Mouse (Mus musculus) embryonic facial prominence, embryonic 10.5 days (tissue): ENCODE data around the gene Tmem235. TPM values are rescaled to one million over a fixed set of nuclear protein-coding genes. Genes with fewer than 3 reads are reported as not detected.
A peak's percentile ranks its signal among the peaks of the same experiment; 100 is the strongest.

ENCODE experiments used
- DNase-seq: peaks from one replicate; pipeline ENCODE4 v3.0.0-alpha.2; 2017; ENCODE audit warnings: low spot score
- H3K27ac ChIP-seq: fragments of 300-500 bp; sonication (generic); replicated peaks from 2 replicates; pipeline ENCODE4 v1.5.1; 2016; ENCODE audit warnings: mild to moderate bottlenecking
- H3K27me3 ChIP-seq: fragments of 300-500 bp; sonication (generic); replicated peaks from 2 replicates; pipeline ENCODE4 v1.6.1; 2016; ENCODE audit warnings: low read depth, mild to moderate bottlenecking; ENCODE audit not compliant: poor library complexity, severe bottlenecking
- H3K36me3 ChIP-seq: fragments of 300-500 bp; sonication (generic); replicated peaks from 2 replicates; pipeline ENCODE4 v1.6.1; 2016; ENCODE audit warnings: mild to moderate bottlenecking, moderate library complexity
- H3K4me1 ChIP-seq: fragments of 300-500 bp; sonication (generic); 2 replicates; pipeline ENCODE4 v1.6.1; 2016
- H3K4me3 ChIP-seq: fragments of 300-500 bp; sonication (generic); 2 replicates; pipeline ENCODE4 v1.5.1; 2016; ENCODE audit warnings: mild to moderate bottlenecking, moderate library complexity
- H3K9me3 ChIP-seq: fragments of 300-500 bp; sonication (generic); 2 replicates; pipeline ENCODE4 v1.6.1; 2016; ENCODE audit warnings: mild to moderate bottlenecking
- WGBS: fragments of 180-500 bp; shearing (Covaris S2); methylation state at CpG from one replicate; pipeline ENCODE4 v1.1.7; 2016; 5-methylcytosine and 5-hydroxymethylcytosine counted together
- polyA plus RNA-seq: library from polyadenylated mRNA; unstranded; fragments of >200 nt; fragmentation: Nextera tagmentation; extraction: Ambion mirVana; gene quantifications from 2 replicates; pipeline ENCODE4 v1.2.1, GENCODE M21; 2016

Tmem235 gene
- polyA plus RNA-seq, 1 experiment from 2014 or later = not detected

- no peak overlapping the region for H3K4me3 ChIP-seq
- peaks cover 21% of the 10 kb centered on the region for H3K4me1 ChIP-seq
- no peak overlapping the region for H3K27ac ChIP-seq
- peaks cover 29% of the 10 kb centered on the region for H3K27me3 ChIP-seq
- DNase-seq = no peak
- WGBS = 98% methylated on average over 1 of the region's 1 CpGs
- no peaks in the 10 kb centered on the region for H3K9me3 ChIP-seq
- H3K36me3 ChIP-seq = peaks cover 77% of the 10 kb centered on the region
Measured at GRCm38 (mm10) chr11:117855975-117856374, 4.6 kb upstream of the Tmem235 start.

GRCm38 (mm10) chr11:117857462-117857861 is 3.1 kb upstream of the Tmem235 start:
- no peaks in the 10 kb centered on the region for H3K9me3 ChIP-seq
- no peak overlapping the region for H3K4me3 ChIP-seq
- H3K27me3 ChIP-seq = peaks cover 44% of the 10 kb centered on the region
- H3K36me3 ChIP-seq = peaks cover 62% of the 10 kb centered on the region
- H3K27ac ChIP-seq = no peak overlapping the region
- DNase-seq = no peak
- peaks cover 20% of the 10 kb centered on the region for H3K4me1 ChIP-seq
- WGBS = 91% methylated on average over 10 of the region's 10 CpGs

GRCm38 (mm10) chr11:117858392-117858791 is 2.2 kb upstream of the Tmem235 start:
- H3K4me3 ChIP-seq = no peak overlapping the region
- H3K27me3 ChIP-seq = peaks cover 53% of the 10 kb centered on the region
- no peaks in the 10 kb centered on the region for H3K9me3 ChIP-seq
- 62% methylated on average over 3 of the region's 3 CpGs for WGBS
- DNase-seq = no peak
- no peak overlapping the region for H3K27ac ChIP-seq
- H3K36me3 ChIP-seq = peaks cover 53% of the 10 kb centered on the region
- peaks cover 28% of the 10 kb centered on the region for H3K4me1 ChIP-seq

GRCm38 (mm10) chr11:117863174-117863856 is 2.8 kb downstream of the Tmem235 start:
- Histone ChIP-seq H3K27me3 (peaks cover 75% of the 10 kb centered on the region), H3K4me1 (peaks cover 62% of the 10 kb centered on the region), H3K9me3 (no peaks in the 10 kb centered on the region), H3K4me3 (no peak overlapping the region), H3K36me3 (peaks cover 5% of the 10 kb centered on the region), H3K27ac (no peak overlapping the region)
- no peak for DNase-seq
- WGBS = 22% methylated on average over 11 of the region's 11 CpGs

- 0 out of 2 replicates have a peak overlapping the region, but pooled peaks have one; percentile 57 for H3K27ac ChIP-seq
- H3K4me3 ChIP-seq = no peak overlapping the region
- H3K4me1 ChIP-seq = peaks cover 53% of the 10 kb centered on the region
- H3K27me3 ChIP-seq = peaks cover 60% of the 10 kb centered on the region
- DNase-seq = no peak
- no peaks in the 10 kb centered on the region for H3K9me3 ChIP-seq
- WGBS = 59% methylated on average over 2 of the region's 2 CpGs
- no peaks in the 10 kb centered on the region for H3K36me3 ChIP-seq
Measured at GRCm38 (mm10) chr11:117864805-117865204, 4.3 kb downstream of the Tmem235 start.

GRCm38 (mm10) chr11:117865988-117866387 is 5.4 kb downstream of the Tmem235 start:
- 27% methylated on average over 6 of the region's 6 CpGs for whole genome bisulfite sequencing
- no peaks in the 10 kb centered on the region for H3K36me3 ChIP-seq
- H3K27ac ChIP-seq = peak overlapping the region; percentile 57
- no peaks in the 10 kb centered on the region for H3K9me3 ChIP-seq
- peaks cover 50% of the 10 kb centered on the region for H3K4me1 ChIP-seq
- no peak for DNase-seq
- H3K4me3 ChIP-seq = 0 out of 2 replicates have a peak overlapping the region, but pooled peaks have one; percentile 0
- H3K27me3 ChIP-seq = peaks cover 52% of the 10 kb centered on the region

- no peak overlapping the region for H3K27ac ChIP-seq
- H3K9me3 ChIP-seq = no peaks in the 10 kb centered on the region
- no peaks in the 10 kb centered on the region for H3K36me3 ChIP-seq
- no peak overlapping the region for H3K4me3 ChIP-seq
- peaks cover 55% of the 10 kb centered on the region for H3K4me1 ChIP-seq
- peak; percentile 79 for DNase-seq
- 33% methylated on average over 12 of the region's 12 CpGs for WGBS
- peaks cover 20% of the 10 kb centered on the region for H3K27me3 ChIP-seq
Measured at GRCm38 (mm10) chr11:117870688-117871365, 10.3 kb downstream of the Tmem235 start.

GRCm38 (mm10) chr11:117871376-117871775 is 10.8 kb downstream of the Tmem235 start:
- peaks cover 52% of the 10 kb centered on the region for H3K4me1 ChIP-seq
- H3K9me3 ChIP-seq = no peaks in the 10 kb centered on the region
- H3K27me3 ChIP-seq = peaks cover 20% of the 10 kb centered on the region
- H3K36me3 ChIP-seq = no peaks in the 10 kb centered on the region
- DNase-seq = no peak
- no peak overlapping the region for H3K4me3 ChIP-seq
- 76% methylated on average over 5 of the region's 5 CpGs for WGBS
- no peak overlapping the region for H3K27ac ChIP-seq

GRCm38 (mm10) chr11:117871911-117872584 is 11.5 kb downstream of the Tmem235 start:
- peaks cover 47% of the 10 kb centered on the region for H3K4me1 ChIP-seq
- peak overlapping the region; percentile 75 for H3K4me3 ChIP-seq
- no peaks in the 10 kb centered on the region for H3K9me3 ChIP-seq
- no peaks in the 10 kb centered on the region for H3K36me3 ChIP-seq
- H3K27ac ChIP-seq = no peak overlapping the region
- peaks cover 22% of the 10 kb centered on the region for H3K27me3 ChIP-seq
- WGBS = 65% methylated on average over 12 of the region's 12 CpGs
- no peak for DNase-seq

GRCm38 (mm10) chr11:117872861-117873608 is 12.5 kb downstream of the Tmem235 start, which contains the start of gene Tha1:
Gene Tha1 (minus strand): TSS chr11:117873481.
- peak; percentile 87 for DNase-seq
- H3K27ac ChIP-seq = peak within 1 kb of the TSS; percentile 85
- H3K36me3 ChIP-seq = no peaks in the 10 kb centered on the region
- peaks cover 51% of the 10 kb centered on the region for H3K4me1 ChIP-seq
- H3K4me3 ChIP-seq = peak within 1 kb of the TSS; percentile 75
- peaks cover 23% of the 10 kb centered on the region for H3K27me3 ChIP-seq
- WGBS = 2% methylated on average over 51 of the region's 51 CpGs
- no peaks in the 10 kb centered on the region for H3K9me3 ChIP-seq

- WGBS = 59% methylated on average over 4 of the region's 4 CpGs
- Histone ChIP-seq H3K4me1 (peaks cover 65% of the 10 kb centered on the region), H3K36me3 (no peaks in the 10 kb centered on the region), H3K4me3 (no peak overlapping the region), H3K27me3 (peaks cover 37% of the 10 kb centered on the region), H3K27ac (no peak overlapping the region), H3K9me3 (no peaks in the 10 kb centered on the region)
- DNase-seq = no peak
Measured at GRCm38 (mm10) chr11:117874419-117874818, 13.9 kb downstream of the Tmem235 start.

- Histone ChIP-seq H3K9me3 (no peaks in the 10 kb centered on the region), H3K27me3 (peaks cover 49% of the 10 kb centered on the region), H3K27ac (peak overlapping the region; percentile 15; the same call in 1 of the 2 replicates), H3K36me3 (no peaks in the 10 kb centered on the region), H3K4me3 (no peak overlapping the region), H3K4me1 (peaks cover 63% of the 10 kb centered on the region)
- no peak for DNase-seq
- 26% methylated on average over 6 of the region's 6 CpGs for WGBS
Measured at GRCm38 (mm10) chr11:117875681-117876080, 15.1 kb downstream of the Tmem235 start.
